Comparison of ENCODE assay signal across 8 mouse cellular contexts in the genomic region with DNA sequence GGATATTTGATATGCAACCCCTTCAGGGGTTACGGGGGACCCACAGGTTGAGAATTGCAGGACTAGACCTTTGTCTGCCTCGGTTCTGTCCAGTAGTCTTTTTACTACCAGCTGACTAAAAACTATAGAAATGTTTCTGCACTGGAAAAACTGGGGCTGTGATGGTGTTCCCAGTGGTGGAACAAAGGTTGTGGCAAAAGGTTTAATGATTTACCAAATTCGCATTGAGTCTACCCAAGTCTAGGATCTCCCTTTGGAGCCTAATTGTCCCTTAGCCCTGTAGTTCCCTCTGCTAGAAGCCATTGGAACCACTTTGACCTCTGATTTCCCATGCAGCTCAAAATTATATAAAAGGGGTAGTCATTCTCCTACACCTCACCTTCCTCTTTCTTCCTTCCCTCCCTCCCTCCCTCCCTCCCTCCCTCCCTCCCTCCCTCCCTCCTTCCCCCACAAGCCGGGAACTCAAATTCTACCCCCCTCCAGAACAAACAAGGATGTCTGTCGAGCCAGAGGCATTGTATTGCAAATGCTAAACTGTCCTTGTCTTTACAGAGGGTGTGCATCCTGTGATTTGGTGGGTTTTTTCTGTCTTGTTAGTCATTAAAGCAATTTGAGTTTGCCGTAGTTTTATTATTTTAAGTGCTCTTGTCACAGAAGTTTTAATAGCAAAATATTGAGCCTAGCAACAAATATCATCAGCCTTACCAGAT. TPM values are rescaled to one million over a fixed set of nuclear protein-coding genes. Genes with fewer than 3 reads are reported as not detected.
DNase-seq lines count a peak whose midpoint lies in the region; ATAC-seq and TF ChIP-seq lines count a peak whose summit lies in the region.

No protein-coding gene starts in this region.

- peaks cover 23% of the 10 kb centered on the region for H3K27me3 ChIP-seq in erythroblast, embryonic 14.5 days (ENCODE audit: control insufficient read depth)
- H3K27me3 ChIP-seq in midbrain, embryonic 12.5 days, result no peaks in the 10 kb centered on the region

- H3K4me3 ChIP-seq in erythroblast, embryonic 14.5 days (replicated peaks), result peak overlapping the region; percentile 81
- peak overlapping the region; percentile 54 for H3K4me3 ChIP-seq in bone marrow macrophage, adult 2 months (ENCODE audit: insufficient read depth, low read length)
- H3K4me3 ChIP-seq in midbrain, embryonic 12.5 days, result peak overlapping the region; percentile 93

- no peak for TF ChIP-seq CTCF in bone marrow macrophage, adult 2 months (IDR thresholded peaks at IDR 0.05; ENCODE audit: low read depth, low read length)

- peak overlapping the region; percentile 78 for H3K4me2 ChIP-seq in midbrain, embryonic 12.5 days (replicated peaks)

- no peak for ATAC-seq in erythroblast, adult 5-6 weeks (replicated peaks; ENCODE audit: low FRiP score, poor library complexity, severe bottlenecking)
- no peak for ATAC-seq in midbrain, embryonic 12.5 days (ENCODE audit: low FRiP score, low read depth)

- WGBS in midbrain, embryonic 12.5 days, result 24% methylated on average over 5 of the region's 6 CpGs

- peak overlapping the region; percentile 31 for H3K27ac ChIP-seq in bone marrow macrophage, adult 2 months (ENCODE audit: insufficient read depth, low read depth, low read length)
- H3K27ac ChIP-seq in midbrain, embryonic 12.5 days (replicated peaks), result no peak overlapping the region

- H3K36me3 ChIP-seq in erythroblast, embryonic 14.5 days (ENCODE audit: control insufficient read depth), result peaks cover 2% of the 10 kb centered on the region; the same call in 1 of the 2 replicates
- H3K36me3 ChIP-seq in midbrain, embryonic 12.5 days, result no peaks in the 10 kb centered on the region

- intact Hi-C loops in gastrocnemius, postnatal 14 days (cut with DNase I; ENCODE audit: low total_unique reads), result no loop called here

- peaks cover 23% of the 10 kb centered on the region for H3K4me1 ChIP-seq in erythroblast, embryonic 14.5 days (ENCODE audit: control insufficient read depth)
- H3K4me1 ChIP-seq in bone marrow macrophage, adult 2 months (ENCODE audit: control insufficient read depth, insufficient read depth, low read length), result peaks cover 13% of the 10 kb centered on the region
- peaks cover 20% of the 10 kb centered on the region for H3K4me1 ChIP-seq in midbrain, embryonic 12.5 days

- no peaks in the 10 kb centered on the region for H3K9me3 ChIP-seq in erythroblast, embryonic 14.5 days (ENCODE audit: control insufficient read depth, low read length)
- no peaks in the 10 kb centered on the region for H3K9me3 ChIP-seq in midbrain, embryonic 12.5 days

- peak overlapping the region; percentile 50 for H3K9ac ChIP-seq in midbrain, embryonic 12.5 days (replicated peaks)

- peak; percentile 36 for DNase-seq in induced T-regulatory cell, adult 2 months (ENCODE audit: low read depth)
- DNase-seq in frontal cortex, postnatal 25 days (ENCODE audit: low spot score in 2 of 2), result no peak
- no peak for DNase-seq in right cerebral cortex, postnatal 25 days
- no peak for DNase-seq in gastrocnemius, postnatal 14 days

- TF ChIP-seq POLR2A in bone marrow macrophage, adult 2 months (IDR thresholded peaks at IDR 0.05; ENCODE audit: borderline replicate concordance, low read depth, low read length), result no peak

RNA-seq across cellular contexts. Expression of a gene that starts 2.0 kb away (rescaled TPM):
- 0.44 and 0.87 TPM in 2 replicates for polyA plus RNA-seq in erythroblast, embryonic 14.5 days (2012)
- total RNA-seq in erythroblast, adult 5-6 weeks (2015; ENCODE audit: low replicate concordance), result 35.7 and 65.6 TPM in 2 replicates
- total RNA-seq in erythroblast, adult 5-6 weeks (2017; ENCODE audit: low replicate concordance), result 24.5 and 55.2 TPM in 2 replicates
- 181 and 197 TPM in 2 replicates for polyA plus RNA-seq in bone marrow macrophage, adult 2 months (2012; ENCODE audit: insufficient read depth, insufficient read length, missing spikeins)
- 96.3 and 107 TPM in 2 replicates for polyA plus RNA-seq in midbrain, embryonic 12.5 days (2016; fragmentation: Nextera tagmentation; extraction: Ambion mirVana)
- 100 to 1,000 TPM; 110 to 129 TPM for total RNA-seq in gastrocnemius, postnatal 14 days (2021)

RNA-seq across cellular contexts. Expression of a gene that starts 2.2 kb away (rescaled TPM):
- polyA plus RNA-seq in erythroblast, embryonic 14.5 days (2012), result 0.01 and 0.03 TPM in 2 replicates
- 3.8 and 5.2 TPM in 2 replicates for total RNA-seq in erythroblast, adult 5-6 weeks (2015; ENCODE audit: low replicate concordance)
- total RNA-seq in erythroblast, adult 5-6 weeks (2017; ENCODE audit: low replicate concordance), result 1.4 and 3.3 TPM in 2 replicates
- 5.0 and 7.1 TPM in 2 replicates for polyA plus RNA-seq in bone marrow macrophage, adult 2 months (2012; ENCODE audit: insufficient read depth, insufficient read length, missing spikeins)
- 7.8 and 7.9 TPM in 2 replicates for polyA plus RNA-seq in midbrain, embryonic 12.5 days (2016; fragmentation: Nextera tagmentation; extraction: Ambion mirVana)
- 1 to 10 TPM; 6.8 to 7.0 TPM for total RNA-seq in gastrocnemius, postnatal 14 days (2021)

RNA-seq across cellular contexts. Expression of a gene that starts 42.7 kb away (rescaled TPM):
- polyA plus RNA-seq in erythroblast, embryonic 14.5 days (2012), result not detected in 2 replicates
- total RNA-seq in erythroblast, adult 5-6 weeks (2015; ENCODE audit: low replicate concordance), result not detected in 2 replicates
- not detected in 2 replicates for total RNA-seq in erythroblast, adult 5-6 weeks (2017; ENCODE audit: low replicate concordance)
- polyA plus RNA-seq in bone marrow macrophage, adult 2 months (2012; ENCODE audit: insufficient read depth, insufficient read length, missing spikeins), result not detected in 2 replicates
- polyA plus RNA-seq in midbrain, embryonic 12.5 days (2016; fragmentation: Nextera tagmentation; extraction: Ambion mirVana), result not detected in 2 replicates
- under 1 TPM in 1 of 2 experiments, not detected in 1; 0.66 TPM for total RNA-seq in gastrocnemius, postnatal 14 days (2021)

Comparison
In these comparisons a context has a peak if more than half of its experiments do, and no peak if none do; other contexts are left out.
1. RNA of a gene that starts 2.0 kb away (polyA plus RNA-seq): 181 to 197 TPM in bone marrow macrophage, adult 2 months and 96.3 to 107 TPM in midbrain, embryonic 12.5 days; 0.44 to 0.87 TPM in erythroblast, embryonic 14.5 days; every median in the first group is over 10 times any median in the second.
2. Peak in every context shown above with its lines, with median percentiles within 50 percentile points of each other: H3K4me3 ChIP-seq.